Mouse (Mus musculus) ovary, adult 10 weeks (tissue): ENCODE results near the gene Vstm2l. TPM values are rescaled to one million over a fixed set of nuclear protein-coding genes. Genes with fewer than 3 reads are reported as not detected.

Experiments
- polyA plus RNA-seq: library from polyadenylated mRNA; stranded (reverse); fragments of 350-450 nt; fragmentation: Illumina TruSeq; extraction: RNeasy Lipid Tissue Mini Kit (QIAGEN cat#74804); gene quantifications from one replicate; pipeline ENCODE4 v1.2.3, GENCODE M21; 2014

The Vstm2l gene
- polyA plus RNA-seq = not detected

GRCm38 (mm10) chr2:157914105-157914764, at the start of gene Vstm2l:
Gene Vstm2l, plus strand, starts transcription at chr2:157914653.

Other genes with a start within 250 kb of the Vstm2l start
- 2.8 TPM for gene Ctnnbl1, start 177.3 kb upstream of the Vstm2l start, polyA plus RNA-seq
- 16.5 TPM for gene Tti1, start 113.8 kb downstream of the Vstm2l start, polyA plus RNA-seq
- 14.7 TPM for gene Rprd1b, start 113.8 kb downstream of the Vstm2l start, polyA plus RNA-seq
- gene Tgm2, start 231.8 kb downstream of the Vstm2l start, polyA plus RNA-seq = 3.3 TPM